Mouse (Mus musculus) left cerebral cortex, postnatal 10 days (tissue): ENCODE data around the gene Cnot3. TPM values are rescaled to one million over a fixed set of nuclear protein-coding genes. Genes with fewer than 3 reads are reported as not detected.

Experiments used
- microRNA-seq: library from miRNA; unstranded; fragments of <30 nt; microRNA quantifications from one replicate; pipeline ENCODE4 v1.2.0, GENCODE M21; 2022
- total RNA-seq, 2 experiments: library from RNA; stranded (reverse); gene quantifications; 2 replicates each; pipeline ENCODE4 v1.2.3; 2021

Gene Cnot3
- total RNA-seq, 2 experiments from 2014 or later, result 48.2 to 60.9 TPM

Small RNAs within 50 kb of the gene (microRNA-seq; reads per million reads assigned to microRNA genes)
- 2.6 reads per million for gene Mir3572

Other genes starting within 250 kb of the Cnot3 start
- gene Cacng6, start 221.1 kb upstream of the Cnot3 start, total RNA-seq, result 1 to 10 TPM; 2.1 to 3.0 TPM
- not detected for gene Tarm1, start 142.6 kb upstream of the Cnot3 start, total RNA-seq
- 1 to 10 TPM; 1.4 to 1.7 TPM for gene Oscar, start 29.1 kb upstream of the Cnot3 start, total RNA-seq
- gene Ndufa3, start 27.9 kb upstream of the Cnot3 start, total RNA-seq, result 100 to 1,000 TPM; 531 to 541 TPM
- 10 to 100 TPM; 34.5 to 37.9 TPM for gene Tfpt, start 15.3 kb upstream of the Cnot3 start, total RNA-seq
- 10 to 100 TPM; 54.8 to 63.6 TPM for gene Prpf31, start 15.3 kb upstream of the Cnot3 start, total RNA-seq
- 1 to 10 TPM; 4.4 to 5.5 TPM for gene Leng1, start 20.6 kb downstream of the Cnot3 start, total RNA-seq
- 1 to 10 TPM; 5.1 to 5.8 TPM for gene Tmc4, start 32.3 kb downstream of the Cnot3 start, total RNA-seq
- 10 to 100 TPM; 85.1 to 97.4 TPM for gene Tsen34, start 47.6 kb downstream of the Cnot3 start, total RNA-seq
- 100 to 1,000 TPM; 167 to 170 TPM for gene Mboat7, start 48.3 kb downstream of the Cnot3 start, total RNA-seq
- gene Rps9, start 58.7 kb downstream of the Cnot3 start, total RNA-seq, result 100 to 1,000 TPM; 460 to 465 TPM
- under 1 TPM; 0.14 to 0.15 TPM for gene Pirb, start 75.1 kb downstream of the Cnot3 start, total RNA-seq
- gene Gm15448, start 180.4 kb downstream of the Cnot3 start, total RNA-seq, result not detected
- gene Pira2, start 199.8 kb downstream of the Cnot3 start, total RNA-seq, result not detected